ENCODE assay signal across 8 mouse cellular contexts in the genomic region with DNA sequence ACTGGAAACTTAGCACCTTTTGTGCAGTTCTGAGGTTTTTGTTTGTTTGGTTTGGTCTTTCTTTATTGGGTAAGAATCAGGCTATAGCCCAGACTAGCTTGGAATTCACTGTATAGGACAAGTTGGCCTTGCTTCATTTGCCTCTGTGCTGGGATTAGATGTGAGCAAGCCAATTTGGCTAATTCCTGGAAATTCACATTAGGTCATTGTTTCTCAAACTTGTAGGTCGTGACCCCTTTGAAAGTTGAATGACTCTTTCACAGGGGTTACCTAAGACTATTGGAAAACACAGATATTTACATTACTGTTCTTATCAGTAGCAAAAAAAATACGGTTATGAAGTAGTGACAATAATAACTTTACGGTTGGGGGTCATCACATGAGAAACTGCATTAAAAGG. TPM values are rescaled to one million over a fixed set of nuclear protein-coding genes. Genes with fewer than 3 reads are reported as not detected.
DNase-seq lines count a peak whose midpoint lies in the region; ATAC-seq lines count a peak whose summit lies in the region.

No protein-coding gene starts in this region.

- 80% methylated on average over 3 of the region's 3 CpGs for WGBS in kidney, embryonic 14.5 days
- WGBS in embryonic facial prominence, embryonic 14.5 days: 81% methylated on average over 3 of the region's 3 CpGs
- WGBS in intestine, embryonic 14.5 days: 72% methylated on average over 3 of the region's 3 CpGs
- 93% methylated on average over 3 of the region's 3 CpGs for WGBS in midbrain, embryonic 15.5 days

- no peaks in the 10 kb centered on the region for H3K9me3 ChIP-seq in kidney, embryonic 14.5 days (ENCODE audit: control insufficient read depth, low read length)
- H3K9me3 ChIP-seq in embryonic facial prominence, embryonic 14.5 days (ENCODE audit: control insufficient read depth, low read length): no peaks in the 10 kb centered on the region
- H3K9me3 ChIP-seq in intestine, embryonic 14.5 days (ENCODE audit: control insufficient read depth, low read length): no peaks in the 10 kb centered on the region
- no peaks in the 10 kb centered on the region for H3K9me3 ChIP-seq in midbrain, embryonic 15.5 days

- no peaks in the 10 kb centered on the region for H3K27me3 ChIP-seq in kidney, embryonic 14.5 days (ENCODE audit: control insufficient read depth, insufficient read depth, low read length)
- H3K27me3 ChIP-seq in embryonic facial prominence, embryonic 14.5 days (replicated peaks; ENCODE audit: control insufficient read depth, insufficient read depth, low read length): no peaks in the 10 kb centered on the region
- no peaks in the 10 kb centered on the region for H3K27me3 ChIP-seq in intestine, embryonic 14.5 days (replicated peaks; ENCODE audit: control insufficient read depth, insufficient read depth, low read length)
- H3K27me3 ChIP-seq in midbrain, embryonic 15.5 days (replicated peaks): no peaks in the 10 kb centered on the region

- H3K9ac ChIP-seq in kidney, embryonic 14.5 days (ENCODE audit: low read depth, low read length): peak overlapping the region; percentile 81; the same call in 1 of the 2 replicates
- peak overlapping the region; percentile 93 for H3K9ac ChIP-seq in embryonic facial prominence, embryonic 14.5 days (ENCODE audit: low read depth, low read length)
- H3K9ac ChIP-seq in intestine, embryonic 14.5 days (ENCODE audit: low read length): peak overlapping the region; percentile 94
- H3K9ac ChIP-seq in midbrain, embryonic 15.5 days: peak overlapping the region; percentile 89

- DNase-seq in kidney, postnatal 10 days: no peak
- DNase-seq in embryonic facial prominence, embryonic 14.5 days (ENCODE audit: low spot score): no peak
- DNase-seq in intestine, embryonic 14.5 days (ENCODE audit: low spot score): no peak
- no peak for DNase-seq in right cerebral cortex, adult 18-20 months
- DNase-seq in adrenal gland, adult 18-20 months (ENCODE audit: low spot score in 2 of 2): no peak
- DNase-seq in layer of hippocampus, postnatal 10 days (ENCODE audit: low spot score in 2 of 2): no peak

- no peak overlapping the region for H3K27ac ChIP-seq in kidney, embryonic 14.5 days (ENCODE audit: low read depth, low read length)
- H3K27ac ChIP-seq in embryonic facial prominence, embryonic 14.5 days (replicated peaks; ENCODE audit: low read depth, low read length): no peak overlapping the region
- H3K27ac ChIP-seq in intestine, embryonic 14.5 days (ENCODE audit: low read depth): no peak overlapping the region
- peak overlapping the region; percentile 97; the same call in 1 of the 2 replicates for H3K27ac ChIP-seq in midbrain, embryonic 15.5 days

- H3K36me3 ChIP-seq in kidney, embryonic 14.5 days (ENCODE audit: control insufficient read depth, insufficient read depth, low read length): peaks cover 25% of the 10 kb centered on the region
- peaks cover 27% of the 10 kb centered on the region for H3K36me3 ChIP-seq in embryonic facial prominence, embryonic 14.5 days (ENCODE audit: control insufficient read depth, insufficient read depth, low read length)
- H3K36me3 ChIP-seq in intestine, embryonic 14.5 days (ENCODE audit: control insufficient read depth, insufficient read depth, low read length): peaks cover 28% of the 10 kb centered on the region
- H3K36me3 ChIP-seq in midbrain, embryonic 15.5 days (replicated peaks): peaks cover 18% of the 10 kb centered on the region; the same call in 1 of the 2 replicates

- H3K4me1 ChIP-seq in kidney, embryonic 14.5 days (ENCODE audit: control insufficient read depth, insufficient read depth, low read length): no peaks in the 10 kb centered on the region
- peaks cover 7% of the 10 kb centered on the region; the same call in 1 of the 2 replicates for H3K4me1 ChIP-seq in embryonic facial prominence, embryonic 14.5 days (ENCODE audit: control insufficient read depth, insufficient read depth, low read length)
- H3K4me1 ChIP-seq in intestine, embryonic 14.5 days (replicated peaks; ENCODE audit: control insufficient read depth, insufficient read depth, low read length): peaks cover 4% of the 10 kb centered on the region; the same call in 1 of the 2 replicates
- peaks cover 12% of the 10 kb centered on the region for H3K4me1 ChIP-seq in midbrain, embryonic 15.5 days

- ATAC-seq in kidney, embryonic 14.5 days (ENCODE audit: low FRiP score, low TSS enrichment): no peak
- no peak for ATAC-seq in embryonic facial prominence, embryonic 14.5 days (ENCODE audit: low read depth)
- no peak for ATAC-seq in intestine, embryonic 14.5 days (replicated peaks; ENCODE audit: low FRiP score, low TSS enrichment, low read depth)
- ATAC-seq in midbrain, embryonic 15.5 days (replicated peaks): no peak

- peak overlapping the region; percentile 70 for H3K4me2 ChIP-seq in kidney, embryonic 14.5 days (replicated peaks; ENCODE audit: low read depth, low read length)
- H3K4me2 ChIP-seq in embryonic facial prominence, embryonic 14.5 days (ENCODE audit: low read depth, low read length): peak overlapping the region; percentile 85
- peak overlapping the region; percentile 79 for H3K4me2 ChIP-seq in intestine, embryonic 14.5 days (ENCODE audit: low read length)
- H3K4me2 ChIP-seq in midbrain, embryonic 15.5 days: peak overlapping the region; percentile 51

- H3K4me3 ChIP-seq in kidney, embryonic 14.5 days (ENCODE audit: low read length): peak overlapping the region; percentile 63; the same call in 1 of the 2 replicates
- peak overlapping the region; percentile 85 for H3K4me3 ChIP-seq in embryonic facial prominence, embryonic 14.5 days (ENCODE audit: low read depth, low read length)
- peak overlapping the region; percentile 96 for H3K4me3 ChIP-seq in intestine, embryonic 14.5 days (ENCODE audit: low read depth, low read length)
- peak overlapping the region; percentile 72 for H3K4me3 ChIP-seq in midbrain, embryonic 15.5 days

RNA-seq across cellular contexts. Expression of a gene that starts 1.2 kb away (rescaled TPM):
- 13.4 and 26.1 TPM in 2 replicates for polyA plus RNA-seq in kidney, embryonic 14.5 days (2014; fragmentation: Nextera tagmentation; extraction: Ambion mirVana)
- 11.6 and 13.4 TPM in 2 replicates for polyA plus RNA-seq in embryonic facial prominence, embryonic 14.5 days (2014; fragmentation: Nextera tagmentation; extraction: Ambion mirVana)
- polyA plus RNA-seq in intestine, embryonic 14.5 days (2014; fragmentation: Nextera tagmentation; extraction: Ambion mirVana): 14.5 and 15.1 TPM in 2 replicates
- 31.6 and 33.7 TPM in 2 replicates for polyA plus RNA-seq in midbrain, embryonic 15.5 days (2015; fragmentation: Nextera tagmentation; extraction: Ambion mirVana)
- total RNA-seq in adrenal gland, adult 18-20 months (2021): 10 to 100 TPM; 10.1 to 10.9 TPM
- total RNA-seq in layer of hippocampus, postnatal 10 days (2021): 10 to 100 TPM; 10.8 to 14.3 TPM

RNA-seq across cellular contexts. Expression of a gene that starts 6.5 kb away (rescaled TPM):
- 253 and 294 TPM in 2 replicates for polyA plus RNA-seq in kidney, embryonic 14.5 days (2014; fragmentation: Nextera tagmentation; extraction: Ambion mirVana)
- polyA plus RNA-seq in embryonic facial prominence, embryonic 14.5 days (2014; fragmentation: Nextera tagmentation; extraction: Ambion mirVana): 233 and 264 TPM in 2 replicates
- polyA plus RNA-seq in intestine, embryonic 14.5 days (2014; fragmentation: Nextera tagmentation; extraction: Ambion mirVana): 250 and 257 TPM in 2 replicates
- polyA plus RNA-seq in midbrain, embryonic 15.5 days (2015; fragmentation: Nextera tagmentation; extraction: Ambion mirVana): 310 and 323 TPM in 2 replicates
- 100 to 1,000 TPM; 130 to 145 TPM for total RNA-seq in adrenal gland, adult 18-20 months (2021)
- 100 to 1,000 TPM; 129 to 145 TPM for total RNA-seq in layer of hippocampus, postnatal 10 days (2021)

RNA-seq across cellular contexts. Expression of a gene that starts 17.4 kb away (rescaled TPM):
- polyA plus RNA-seq in kidney, embryonic 14.5 days (2014; fragmentation: Nextera tagmentation; extraction: Ambion mirVana): 18.1 and 22.6 TPM in 2 replicates
- polyA plus RNA-seq in embryonic facial prominence, embryonic 14.5 days (2014; fragmentation: Nextera tagmentation; extraction: Ambion mirVana): 17.5 and 18.9 TPM in 2 replicates
- 19.1 and 21.7 TPM in 2 replicates for polyA plus RNA-seq in intestine, embryonic 14.5 days (2014; fragmentation: Nextera tagmentation; extraction: Ambion mirVana)
- 28.5 and 30.5 TPM in 2 replicates for polyA plus RNA-seq in midbrain, embryonic 15.5 days (2015; fragmentation: Nextera tagmentation; extraction: Ambion mirVana)
- 10 to 100 TPM; 15.9 to 18.5 TPM for total RNA-seq in adrenal gland, adult 18-20 months (2021)
- 10 to 100 TPM; 25.9 to 26.5 TPM for total RNA-seq in layer of hippocampus, postnatal 10 days (2021)

RNA-seq across cellular contexts. Expression of a gene that starts 17.8 kb away (rescaled TPM):
- polyA plus RNA-seq in kidney, embryonic 14.5 days (2014; fragmentation: Nextera tagmentation; extraction: Ambion mirVana): 176 and 241 TPM in 2 replicates
- 120 and 138 TPM in 2 replicates for polyA plus RNA-seq in embryonic facial prominence, embryonic 14.5 days (2014; fragmentation: Nextera tagmentation; extraction: Ambion mirVana)
- polyA plus RNA-seq in intestine, embryonic 14.5 days (2014; fragmentation: Nextera tagmentation; extraction: Ambion mirVana): 182 and 207 TPM in 2 replicates
- polyA plus RNA-seq in midbrain, embryonic 15.5 days (2015; fragmentation: Nextera tagmentation; extraction: Ambion mirVana): 93.3 and 95.3 TPM in 2 replicates
- 10 to 100 TPM; 17.3 to 28.1 TPM for total RNA-seq in adrenal gland, adult 18-20 months (2021)
- 10 to 100 TPM; 20.8 to 25.6 TPM for total RNA-seq in layer of hippocampus, postnatal 10 days (2021)

RNA-seq across cellular contexts. Expression of a gene that starts 32.9 kb away (rescaled TPM):
- polyA plus RNA-seq in kidney, embryonic 14.5 days (2014; fragmentation: Nextera tagmentation; extraction: Ambion mirVana): 80.9 and 109 TPM in 2 replicates
- polyA plus RNA-seq in embryonic facial prominence, embryonic 14.5 days (2014; fragmentation: Nextera tagmentation; extraction: Ambion mirVana): 70.4 and 75.8 TPM in 2 replicates
- polyA plus RNA-seq in intestine, embryonic 14.5 days (2014; fragmentation: Nextera tagmentation; extraction: Ambion mirVana): 82.6 and 90.3 TPM in 2 replicates
- polyA plus RNA-seq in midbrain, embryonic 15.5 days (2015; fragmentation: Nextera tagmentation; extraction: Ambion mirVana): 83.6 and 86.5 TPM in 2 replicates
- 10 to 100 TPM; 40.6 to 41.6 TPM for total RNA-seq in adrenal gland, adult 18-20 months (2021)
- total RNA-seq in layer of hippocampus, postnatal 10 days (2021): 10 to 100 TPM; 26.2 to 30.0 TPM
